Mouse (Mus musculus) lung, adult 2 months (tissue): Measurements from ENCODE around the gene Grsf1. TPM values are rescaled to one million over a fixed set of nuclear protein-coding genes. Genes with fewer than 3 reads are reported as not detected.

ENCODE experiments used
- DNase-seq: peaks from one replicate; pipeline ENCODE4 v3.0.0; 2022
- H3K4me1 ChIP-seq: fragments of 200-500 bp; 2 replicates; pipeline ENCODE4 v1.6.1; 2011; ENCODE audit warnings: low read length; ENCODE audit not compliant: control insufficient read depth, insufficient read depth
- H3K4me3 ChIP-seq: fragments of 200-500 bp; replicated peaks from 2 replicates; pipeline ENCODE3; 2011; ENCODE audit warnings: low read depth, mild to moderate bottlenecking, control low read depth, low read length; ENCODE audit errors: extremely low read depth
- CTCF ChIP-seq: fragments of 200-500 bp; IDR thresholded peaks from 2 replicates; pipeline ENCODE4 v1.5.1; 2011; ENCODE audit warnings: mild to moderate bottlenecking, low read length, control low read depth; ENCODE audit not compliant: insufficient read depth
- POLR2A ChIP-seq: fragments of 200-500 bp; IDR thresholded peaks from 2 replicates; pipeline ENCODE4 v1.6.1; 2011; ENCODE audit warnings: low read depth, mild to moderate bottlenecking, control low read depth, low read length, borderline replicate concordance; ENCODE audit errors: extremely low read depth
- WGBS: fragments of 180-500 bp; shearing (Covaris S2); methylation state at CpG from one replicate; pipeline ENCODE4 v1.1.7; 2018; 5-methylcytosine and 5-hydroxymethylcytosine counted together
- polyA plus RNA-seq: library from polyadenylated mRNA; depleted of rRNA; stranded (reverse); fragments of >200 nt; gene quantifications from 2 replicates; pipeline ENCODE4 v1.2.3, GENCODE M21; 2012

Gene Grsf1
- polyA plus RNA-seq, 1 experiment = 20.1 TPM

- Histone ChIP-seq H3K4me3 (no peak overlapping the region), H3K4me1 (no peaks in the 10 kb centered on the region)
- no peak for DNase-seq
- no peak for TF ChIP-seq CTCF
- TF ChIP-seq POLR2A = no peak
- WGBS = 74% methylated on average over 3 of the region's 3 CpGs
Measured at GRCm38 (mm10) chr5:88689279-88689938, 13.4 kb upstream of the Grsf1 start.

DNA sequence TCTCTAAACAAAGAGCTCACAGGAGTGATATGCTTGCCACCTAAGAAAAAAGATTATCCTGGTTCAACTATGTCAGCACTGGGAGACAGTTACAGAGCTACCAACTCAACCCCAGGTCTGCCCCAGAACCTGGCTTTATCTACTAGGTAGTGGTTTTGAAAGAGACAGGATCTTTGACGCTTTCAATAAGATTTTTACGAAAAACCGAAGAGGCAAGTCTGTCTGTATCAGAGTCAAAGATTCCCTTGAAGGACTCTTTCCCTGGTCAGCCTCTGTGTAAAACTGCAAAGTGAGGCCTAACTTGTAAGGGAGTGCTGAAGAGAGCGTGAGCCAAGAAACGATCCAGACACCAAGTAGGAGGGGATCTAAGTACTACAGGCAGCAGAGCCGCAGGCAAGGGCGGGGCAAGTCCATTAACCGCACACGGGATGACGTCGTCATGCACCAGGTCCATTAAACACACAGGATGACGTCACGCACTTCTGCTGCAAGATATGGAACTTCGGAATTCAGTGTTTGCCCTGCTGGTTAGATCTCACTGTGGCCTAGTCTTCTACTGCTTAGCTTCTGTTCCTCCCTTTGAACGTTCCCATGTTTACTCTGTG lies 12.7 kb upstream of the Grsf1 start:
- Histone ChIP-seq H3K4me3 (no peak overlapping the region), H3K4me1 (no peaks in the 10 kb centered on the region)
- DNase-seq = no peak
- 62% methylated on average over 15 of the region's 15 CpGs for WGBS
- no peak for TF ChIP-seq CTCF
- no peak for TF ChIP-seq POLR2A

DNA sequence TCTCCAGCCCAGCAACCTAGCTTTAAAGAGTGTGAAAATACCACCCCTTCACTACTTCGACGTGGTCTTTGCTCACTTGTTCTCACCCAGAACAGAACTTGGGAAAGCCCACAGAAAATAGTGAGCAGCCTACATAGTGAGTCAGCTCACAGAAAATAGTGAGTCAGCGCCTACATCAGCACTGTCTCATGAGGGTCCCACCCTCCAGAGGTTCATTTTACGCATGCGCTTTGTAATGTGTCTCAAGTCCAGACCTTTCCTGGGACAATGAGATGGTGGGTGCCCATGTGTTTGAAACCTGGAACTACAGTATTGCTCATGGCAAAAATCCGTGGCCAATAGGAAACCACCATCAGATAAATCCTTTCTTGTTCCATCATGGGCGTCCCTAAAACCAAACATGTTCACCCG lies 12.0 kb upstream of the Grsf1 start:
- Histone ChIP-seq H3K4me3 (no peak overlapping the region), H3K4me1 (no peaks in the 10 kb centered on the region)
- no peak for DNase-seq
- TF ChIP-seq POLR2A (no peak), CTCF (no peak)
- 73% methylated on average over 8 of the region's 8 CpGs for WGBS

DNA sequence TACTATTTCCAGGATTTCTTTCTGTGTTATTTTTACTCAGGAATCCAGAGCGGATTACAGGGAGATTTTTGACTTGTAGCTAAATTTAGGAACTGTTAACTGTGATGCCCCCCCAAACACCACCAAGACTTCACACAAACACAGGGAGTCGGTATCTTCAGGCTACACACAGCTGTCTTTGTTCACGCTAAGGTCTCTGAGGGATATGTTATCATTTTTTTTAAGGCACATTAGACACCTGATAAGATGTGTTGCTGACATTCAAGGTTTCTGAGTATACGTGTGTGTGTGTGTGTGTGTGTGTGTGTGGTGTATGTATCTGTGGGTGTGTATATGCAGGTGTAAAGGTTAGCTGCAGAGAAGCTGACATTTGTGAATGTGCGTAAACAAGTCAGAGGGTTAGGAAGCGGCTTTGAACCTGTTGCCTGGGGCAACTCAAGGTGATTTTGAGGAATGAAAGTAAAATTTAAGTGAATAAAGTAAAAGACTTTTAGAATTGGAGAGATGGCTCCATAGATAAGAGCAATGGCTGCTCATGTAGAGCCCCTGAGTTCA lies 9.9 kb upstream of the Grsf1 start:
- 41% methylated on average over 6 of the region's 6 CpGs for WGBS
- DNase-seq = no peak
- no peak overlapping the region for H3K4me3 ChIP-seq
- H3K4me1 ChIP-seq = no peaks in the 10 kb centered on the region
- no peak for TF ChIP-seq POLR2A
- no peak for TF ChIP-seq CTCF

DNA sequence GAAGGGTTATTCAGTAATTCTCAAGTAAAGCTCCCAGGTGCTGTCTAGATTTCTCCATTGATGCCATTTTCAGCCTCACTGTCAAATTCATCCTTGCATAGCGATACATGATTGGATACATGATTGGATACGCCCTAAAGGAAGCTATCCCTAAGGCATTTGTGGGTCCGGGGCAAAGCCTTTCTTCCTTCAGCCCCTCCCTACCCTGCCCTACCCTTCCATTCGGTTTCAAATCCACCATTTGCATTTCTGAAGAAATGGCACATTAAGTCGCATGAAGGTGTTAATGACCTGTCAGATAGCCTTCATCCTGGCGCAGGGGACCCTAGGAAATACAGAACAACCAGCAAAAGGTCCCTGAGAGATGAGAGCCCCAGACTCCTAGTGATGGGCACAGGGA lies 9.3 kb upstream of the Grsf1 start:
- TF ChIP-seq CTCF (no peak), POLR2A (no peak)
- Histone ChIP-seq H3K4me3 (no peak overlapping the region), H3K4me1 (no peaks in the 10 kb centered on the region)
- DNase-seq = no peak
- WGBS = 18% methylated on average over 6 of the region's 6 CpGs

GRCm38 (mm10) chr5:88684226-88684625 lies 8.3 kb upstream of the Grsf1 start:
- TF ChIP-seq POLR2A = no peak
- TF ChIP-seq CTCF = no peak
- no peak for DNase-seq
- WGBS = 38% methylated on average over 3 of the region's 3 CpGs
- no peak overlapping the region for H3K4me3 ChIP-seq
- H3K4me1 ChIP-seq = no peaks in the 10 kb centered on the region

GRCm38 (mm10) chr5:88683706-88684105 lies 7.7 kb upstream of the Grsf1 start:
- DNase-seq = no peak
- Histone ChIP-seq H3K4me3 (no peak overlapping the region), H3K4me1 (no peaks in the 10 kb centered on the region)
- 79% methylated on average over 9 of the region's 9 CpGs for WGBS
- TF ChIP-seq POLR2A (no peak), CTCF (no peak)

DNA sequence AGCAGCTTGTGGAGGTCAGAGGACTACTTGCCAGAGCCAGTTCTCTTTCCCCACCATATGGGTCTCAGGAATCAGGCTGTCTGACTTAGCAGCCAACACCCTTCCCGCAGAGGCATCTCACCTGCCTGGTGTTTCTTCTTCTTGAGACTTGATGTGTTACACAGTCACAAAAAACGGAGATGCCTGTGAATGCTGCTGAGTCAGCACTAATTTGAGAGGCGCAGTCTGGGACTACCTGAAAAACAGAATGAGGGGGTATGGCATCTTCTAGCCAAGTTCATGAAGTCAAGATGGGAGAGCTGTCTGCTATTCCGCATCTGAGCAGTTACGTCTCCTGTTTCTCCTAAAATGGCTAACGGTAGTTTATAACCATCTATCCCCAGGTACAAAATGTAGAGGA lies 4.6 kb upstream of the Grsf1 start:
- no peaks in the 10 kb centered on the region for H3K4me1 ChIP-seq
- TF ChIP-seq CTCF (no peak), POLR2A (no peak)
- WGBS = 91% methylated on average over 6 of the region's 6 CpGs
- no peak for DNase-seq
- H3K4me3 ChIP-seq = no peak overlapping the region

DNA sequence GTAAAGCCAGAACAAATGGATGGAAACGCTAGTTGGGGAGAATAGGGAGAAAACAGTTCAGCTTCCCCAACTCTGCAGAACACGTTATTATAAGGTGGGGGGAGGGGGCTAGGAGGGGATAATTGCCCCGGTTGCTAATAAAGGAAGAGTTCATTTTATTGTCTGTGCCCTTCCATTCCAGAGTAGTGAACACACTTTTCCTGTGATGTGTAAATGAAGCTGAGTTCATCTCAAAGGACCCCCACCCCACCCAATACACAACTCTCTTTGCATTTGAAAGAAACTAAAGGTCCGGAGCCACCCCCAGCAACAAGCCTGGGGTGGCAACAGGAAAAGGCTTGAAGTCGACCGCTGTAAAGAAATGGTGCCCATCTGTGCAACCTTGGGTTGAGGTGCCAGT lies 3.4 kb upstream of the Grsf1 start:
- WGBS = 30% methylated on average over 6 of the region's 6 CpGs
- no peak for DNase-seq
- TF ChIP-seq POLR2A (no peak), CTCF (no peak)
- Histone ChIP-seq H3K4me1 (peaks cover 6% of the 10 kb centered on the region; the same call in 1 of the 2 replicates), H3K4me3 (no peak overlapping the region)

- Histone ChIP-seq H3K4me1 (peaks cover 7% of the 10 kb centered on the region; the same call in 1 of the 2 replicates), H3K4me3 (no peak overlapping the region)
- no peak for DNase-seq
- TF ChIP-seq POLR2A (no peak), CTCF (no peak)
- 32% methylated on average over 7 of the region's 7 CpGs for WGBS
Measured at GRCm38 (mm10) chr5:88678929-88679328, 3.0 kb upstream of the Grsf1 start.
